Mouse (Mus musculus): ENCODE data around the gene Il16.

GRCm38 (mm10) chr7:83635726-83636125 is 109.8 kb downstream of the Il16 start:
- TF ChIP-seq CTCF (IDR thresholded peaks at IDR 0.05; ENCODE audit: extremely low read depth, insufficient read depth, low read length) = no peak
- TF ChIP-seq POLR2A (IDR thresholded peaks at IDR 0.05; ENCODE audit: extremely low read depth, insufficient read depth, low read length) = no peak

Data from cortical plate, adult 2 months (tissue).